Mouse (Mus musculus): Measurements from ENCODE around the gene Capn7.

DNA sequence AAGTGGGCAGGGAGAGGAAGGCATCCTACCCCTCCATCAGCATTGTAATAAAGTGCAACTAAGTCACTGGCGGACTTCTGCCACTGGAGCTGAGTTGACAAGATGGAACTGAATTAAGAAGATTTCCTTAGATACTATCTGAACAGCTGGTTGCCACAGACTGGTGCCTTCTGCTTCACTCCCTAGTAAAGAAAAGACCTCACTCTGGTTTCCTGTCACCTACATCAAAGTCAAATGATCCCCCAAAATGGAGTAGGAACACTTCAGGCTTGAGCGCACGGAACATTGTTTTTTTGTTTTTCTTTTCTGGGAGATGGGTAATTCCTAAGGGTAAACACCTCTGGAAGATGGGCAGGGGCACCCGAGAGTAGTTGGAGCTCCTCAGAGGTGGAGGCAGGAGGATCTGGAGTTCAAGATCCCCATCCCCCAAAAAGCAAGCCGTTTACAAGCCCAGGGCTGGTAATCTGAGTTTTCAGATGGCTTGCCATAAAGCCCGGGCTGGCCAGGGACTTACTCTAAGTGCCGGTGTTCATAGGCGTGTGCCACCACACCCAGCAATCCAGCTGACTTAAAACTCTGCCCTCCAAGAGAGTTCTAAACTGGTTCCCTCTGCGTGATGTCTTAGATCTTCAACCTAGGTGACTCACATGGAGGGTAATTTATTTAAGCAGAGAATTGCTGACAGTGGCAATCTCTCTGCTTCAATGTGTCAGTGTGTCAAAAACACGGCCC, 78.0 kb downstream of the Capn7 start:
- TF ChIP-seq POLR2A (IDR thresholded peaks at IDR 0.05; ENCODE audit: low read depth, low read length) = no peak
- TF ChIP-seq CTCF (IDR thresholded peaks at IDR 0.05; ENCODE audit: extremely low read depth, insufficient read length, insufficient replicate concordance, low read depth, low read length) = no peak

All from small intestine, adult 2 months (tissue).